Comparison of ENCODE assay signal across 10 mouse cellular contexts in genomic region chr19:54756681-54757257, GRCm38 (mm10).
DNase-seq lines count a peak whose midpoint lies in the region; ATAC-seq lines count a peak whose summit lies in the region.
"Had no signal": no experiment of that assay in that cellular context is flagged by ENCODE, and none has a peak within 500 bp of the region (broad histone marks: within the 10 kb centered on the region; RNA-seq: fewer than 3 reads in every experiment).

No protein-coding gene starts in this region.

- H3K4me2 ChIP-seq in neural tube, embryonic 11.5 days (ENCODE audit: low read depth), result no peak overlapping the region
- no peak overlapping the region for H3K4me2 ChIP-seq in neural tube, embryonic 15.5 days
- H3K4me2 ChIP-seq in midbrain, embryonic 15.5 days, result no peak overlapping the region
- H3K4me2 ChIP-seq: embryonic facial prominence, embryonic 15.5 days had no signal

- H3K36me3 ChIP-seq in neural tube, embryonic 11.5 days (ENCODE audit: control insufficient read depth, insufficient read depth, low read length), result no peaks in the 10 kb centered on the region
- no peaks in the 10 kb centered on the region for H3K36me3 ChIP-seq in neural tube, embryonic 15.5 days
- no peaks in the 10 kb centered on the region for H3K36me3 ChIP-seq in midbrain, embryonic 15.5 days (replicated peaks)
- H3K36me3 ChIP-seq: embryonic facial prominence, embryonic 15.5 days had no signal

- no peak overlapping the region for H3K4me3 ChIP-seq in neural tube, embryonic 11.5 days (ENCODE audit: low read depth, low read length)
- H3K4me3 ChIP-seq in neural tube, embryonic 15.5 days (replicated peaks), result no peak overlapping the region
- H3K4me3 ChIP-seq in midbrain, embryonic 15.5 days, result no peak overlapping the region
- H3K4me3 ChIP-seq: embryonic facial prominence, embryonic 15.5 days had no signal

- no peak overlapping the region for H3K27ac ChIP-seq in neural tube, embryonic 11.5 days (ENCODE audit: low read depth, low read length)
- no peak overlapping the region for H3K27ac ChIP-seq in neural tube, embryonic 15.5 days (replicated peaks)
- H3K27ac ChIP-seq in midbrain, embryonic 15.5 days, result no peak overlapping the region
- H3K27ac ChIP-seq: embryonic facial prominence, embryonic 15.5 days had no signal

- 81% methylated on average over 8 of the region's 8 CpGs for WGBS in neural tube, embryonic 11.5 days
- 74% methylated on average over 8 of the region's 8 CpGs for WGBS in neural tube, embryonic 15.5 days
- 59% methylated on average over 8 of the region's 8 CpGs for WGBS in midbrain, embryonic 15.5 days

- no peaks in the 10 kb centered on the region for H3K27me3 ChIP-seq in neural tube, embryonic 11.5 days (ENCODE audit: control insufficient read depth, insufficient read depth, low read length)
- no peaks in the 10 kb centered on the region for H3K27me3 ChIP-seq in neural tube, embryonic 15.5 days (replicated peaks)
- no peaks in the 10 kb centered on the region for H3K27me3 ChIP-seq in midbrain, embryonic 15.5 days (replicated peaks)
- H3K27me3 ChIP-seq: embryonic facial prominence, embryonic 15.5 days had no signal

- H3K9ac ChIP-seq in neural tube, embryonic 11.5 days (ENCODE audit: low read length), result no peak overlapping the region
- no peak overlapping the region for H3K9ac ChIP-seq in neural tube, embryonic 15.5 days (replicated peaks)
- H3K9ac ChIP-seq in midbrain, embryonic 15.5 days, result no peak overlapping the region
- H3K9ac ChIP-seq: embryonic facial prominence, embryonic 15.5 days had no signal

- no peak for ATAC-seq in neural tube, embryonic 11.5 days (ENCODE audit: insufficient read depth, low FRiP score, low TSS enrichment)
- ATAC-seq in neural tube, embryonic 15.5 days (ENCODE audit: low FRiP score), result no peak
- ATAC-seq in midbrain, embryonic 15.5 days (replicated peaks), result no peak

- H3K4me1 ChIP-seq in neural tube, embryonic 11.5 days (ENCODE audit: control insufficient read depth, insufficient read depth, low read length), result no peaks in the 10 kb centered on the region
- no peaks in the 10 kb centered on the region for H3K4me1 ChIP-seq in neural tube, embryonic 15.5 days
- peaks cover 9% of the 10 kb centered on the region; the same call in 1 of the 2 replicates for H3K4me1 ChIP-seq in midbrain, embryonic 15.5 days

- H3K9me3 ChIP-seq in neural tube, embryonic 11.5 days (ENCODE audit: control insufficient read depth, low read length), result no peaks in the 10 kb centered on the region
- H3K9me3 ChIP-seq in neural tube, embryonic 15.5 days (replicated peaks), result no peaks in the 10 kb centered on the region
- no peaks in the 10 kb centered on the region for H3K9me3 ChIP-seq in midbrain, embryonic 15.5 days
- H3K9me3 ChIP-seq: embryonic facial prominence, embryonic 15.5 days had no signal

- DNase-seq in cerebellum, postnatal 10 days, result peak; percentile 27 to 49
- no peak for DNase-seq in cerebellum, postnatal 4 days (ENCODE audit: low spot score in 2 of 2)
- DNase-seq in neural tube, embryonic 11.5 days (ENCODE audit: low spot score), result peak; percentile 15
- DNase-seq in left cerebral cortex, adult 11 months (ENCODE audit: low spot score), result peak; percentile 12
- peak; percentile 64 for DNase-seq in telencephalon, adult 2 months (ENCODE audit: low read depth, low spot score)
- DNase-seq in gastrocnemius, adult 18-20 months (ENCODE audit: low spot score), result no peak
- DNase-seq: kidney, postnatal 14 days had no signal

Comparison
In these comparisons a context has a peak if more than half of its experiments do, and no peak if none do; other contexts are left out.
1. DNase-seq: peak in cerebellum, postnatal 10 days (2 of 2), neural tube, embryonic 11.5 days (single experiment), left cerebral cortex, adult 11 months (single experiment) and telencephalon, adult 2 months (single experiment); none in cerebellum, postnatal 4 days (0 of 2) and gastrocnemius, adult 18-20 months (single experiment).